Comparison of ENCODE assay signal across 20 mouse cellular contexts in genomic region chr3:55037608-55038007, GRCm38 (mm10). TPM values are rescaled to one million over a fixed set of nuclear protein-coding genes. Genes with fewer than 3 reads are reported as not detected.
DNase-seq lines count a peak whose midpoint lies in the region; ATAC-seq and TF ChIP-seq lines count a peak whose summit lies in the region.
"Had no signal": no experiment of that assay in that cellular context is flagged by ENCODE, and none has a peak within 500 bp of the region (broad histone marks: within the 10 kb centered on the region; RNA-seq: fewer than 3 reads in every experiment).

No protein-coding gene starts in this region.

- H3K9me3 ChIP-seq in heart, embryonic 12.5 days (replicated peaks) = no peaks in the 10 kb centered on the region
- no peaks in the 10 kb centered on the region for H3K9me3 ChIP-seq in liver, postnatal 0 days (ENCODE audit: low read length)
- no peaks in the 10 kb centered on the region for H3K9me3 ChIP-seq in liver, embryonic 11.5 days (ENCODE audit: control insufficient read depth, low read length)
- H3K9me3 ChIP-seq: embryonic facial prominence, embryonic 10.5 days; embryonic facial prominence, embryonic 12.5 days had no signal

- H3K4me3 ChIP-seq in heart, embryonic 12.5 days = no peak overlapping the region
- no peak overlapping the region for H3K4me3 ChIP-seq in liver, postnatal 0 days (ENCODE audit: low read depth, low read length)
- no peak overlapping the region for H3K4me3 ChIP-seq in liver, embryonic 11.5 days (ENCODE audit: low read depth, low read length)
- H3K4me3 ChIP-seq: embryonic facial prominence, embryonic 10.5 days; embryonic facial prominence, embryonic 12.5 days had no signal

- peak; percentile 78 for DNase-seq in heart, adult 11 months
- no peak for DNase-seq in liver, postnatal 0 days
- no peak for DNase-seq in liver, embryonic 11.5 days (ENCODE audit: low spot score)
- no peak for DNase-seq in lung, postnatal 4 days
- DNase-seq: adrenal gland, adult 2 months; adrenal gland, postnatal 10 days; adrenal gland, postnatal 25 days; cerebellum, adult 11-12 months; cerebellum, adult 2 months; cerebellum, adult 9-10 months; cerebellum, postnatal 10 days; cerebellum, postnatal 25 days had no signal

- no peaks in the 10 kb centered on the region for H3K4me1 ChIP-seq in heart, embryonic 12.5 days (replicated peaks)
- H3K4me1 ChIP-seq in liver, postnatal 0 days (ENCODE audit: insufficient read depth) = no peaks in the 10 kb centered on the region
- H3K4me1 ChIP-seq in liver, embryonic 11.5 days (replicated peaks; ENCODE audit: control insufficient read depth, insufficient read depth, low read length) = no peaks in the 10 kb centered on the region
- H3K4me1 ChIP-seq: embryonic facial prominence, embryonic 10.5 days; embryonic facial prominence, embryonic 12.5 days had no signal

- H3K27ac ChIP-seq in heart, embryonic 12.5 days (ENCODE audit: poor library complexity, severe bottlenecking) = no peak overlapping the region
- no peak overlapping the region for H3K27ac ChIP-seq in liver, postnatal 0 days (ENCODE audit: low read depth)
- H3K27ac ChIP-seq in liver, embryonic 11.5 days (ENCODE audit: low read depth, low read length) = no peak overlapping the region
- H3K27ac ChIP-seq: embryonic facial prominence, embryonic 10.5 days; embryonic facial prominence, embryonic 12.5 days had no signal

- no peak for TF ChIP-seq CTCF in liver, postnatal 0 days (IDR thresholded peaks at IDR 0.05; ENCODE audit: low read depth)

- no peaks in the 10 kb centered on the region for H3K27me3 ChIP-seq in heart, embryonic 12.5 days (replicated peaks)
- H3K27me3 ChIP-seq in liver, postnatal 0 days (ENCODE audit: insufficient read depth, low read length) = no peaks in the 10 kb centered on the region
- H3K27me3 ChIP-seq in liver, embryonic 11.5 days (replicated peaks; ENCODE audit: control insufficient read depth, insufficient read depth, low read length) = no peaks in the 10 kb centered on the region
- H3K27me3 ChIP-seq: embryonic facial prominence, embryonic 12.5 days had no signal

- H3K36me3 ChIP-seq in heart, embryonic 12.5 days = no peaks in the 10 kb centered on the region
- H3K36me3 ChIP-seq in liver, postnatal 0 days (replicated peaks; ENCODE audit: insufficient read depth, low read length) = no peaks in the 10 kb centered on the region
- H3K36me3 ChIP-seq in liver, embryonic 11.5 days (ENCODE audit: control insufficient read depth, insufficient read depth, low read length) = no peaks in the 10 kb centered on the region
- H3K36me3 ChIP-seq: embryonic facial prominence, embryonic 10.5 days; embryonic facial prominence, embryonic 12.5 days had no signal

- H3K4me2 ChIP-seq in heart, embryonic 12.5 days = no peak overlapping the region
- H3K4me2 ChIP-seq in liver, postnatal 0 days (ENCODE audit: low read depth, low read length) = no peak overlapping the region
- H3K4me2 ChIP-seq in liver, embryonic 11.5 days = no peak overlapping the region
- H3K4me2 ChIP-seq: embryonic facial prominence, embryonic 12.5 days had no signal

- H3K9ac ChIP-seq in heart, embryonic 12.5 days = no peak overlapping the region
- no peak overlapping the region for H3K9ac ChIP-seq in liver, postnatal 0 days (replicated peaks)
- H3K9ac ChIP-seq in liver, embryonic 11.5 days (ENCODE audit: low read depth, low read length) = no peak overlapping the region
- H3K9ac ChIP-seq: embryonic facial prominence, embryonic 12.5 days had no signal

- ATAC-seq in heart, embryonic 12.5 days (ENCODE audit: insufficient number of reproducible peaks, low FRiP score) = no peak
- ATAC-seq in liver, postnatal 0 days = peak; percentile 71
- no peak for ATAC-seq in liver, embryonic 11.5 days (replicated peaks; ENCODE audit: low FRiP score)
- ATAC-seq in megakaryocyte, adult 5-6 weeks (ENCODE audit: poor library complexity, severe bottlenecking) = peak; percentile 84
- ATAC-seq: forebrain, embryonic 14.5 days; forebrain, embryonic 16.5 days had no signal

- peak; percentile 32; the same call in 1 of the 2 replicates for TF ChIP-seq EP300 in liver, postnatal 0 days (IDR thresholded peaks at IDR 0.05; ENCODE audit: low read depth)

- 80% methylated on average over 5 of the region's 5 CpGs for WGBS in heart, embryonic 12.5 days
- 68% methylated on average over 5 of the region's 5 CpGs for WGBS in liver, postnatal 0 days (ENCODE audit: insufficient replicate concordance)
- 81% methylated on average over 5 of the region's 5 CpGs for WGBS in liver, embryonic 11.5 days

RNA-seq across cellular contexts. Expression of gene Ccna1, which starts 17.7 kb away (rescaled TPM):
- 1.3 and 2.0 TPM in 2 replicates for polyA plus RNA-seq in heart, embryonic 12.5 days (2016; fragmentation: Nextera tagmentation; extraction: Ambion mirVana)
- not detected in 2 replicates for polyA plus RNA-seq in liver, postnatal 0 days (2015; fragmentation: Nextera tagmentation; extraction: Ambion mirVana)
- 0.79 and 2.4 TPM in 2 replicates for polyA plus RNA-seq in liver, embryonic 11.5 days (2014; fragmentation: Nextera tagmentation; extraction: Ambion mirVana)
- not detected in 2 replicates for total RNA-seq in megakaryocyte, adult 5-6 weeks (2015)
- not detected in 2 replicates for total RNA-seq in megakaryocyte, adult 5-6 weeks (2017)
- total RNA-seq: adrenal gland, postnatal 25 days; MEL had no signal
- polyA plus RNA-seq: adrenal gland, adult 2 months; C2C12 had no signal

Comparison
In these comparisons a context has a peak if more than half of its experiments do, and no peak if none do; other contexts are left out.
1. ATAC-seq: peak in liver, postnatal 0 days (single experiment) and megakaryocyte, adult 5-6 weeks (single experiment); none in heart, embryonic 12.5 days (single experiment) and liver, embryonic 11.5 days (single experiment).